Mouse (Mus musculus): ENCODE results near the gene Rab34.
A peak's percentile ranks its signal among the peaks of the same experiment; 100 is the strongest.

- TF ChIP-seq NRF1 (IDR thresholded peaks at IDR 0.05; ENCODE audit: low read depth, low read length) (peak; percentile 89), POLR2AphosphoS2 (IDR thresholded peaks at IDR 0.05; ENCODE audit: low read depth, low read length) (peak; percentile 44; the same call in 1 of the 2 replicates), CTCF (conservative IDR thresholded peaks at IDR 0.05 in 1 of 2, IDR thresholded peaks at IDR 0.05 in 1 of 2; ENCODE audit: low read depth in 2 of 2, low read length in 2 of 2) (no peak), JUN (IDR thresholded peaks at IDR 0.05; ENCODE audit: insufficient read depth, low read depth, low read length) (no peak)
These were observed 11.8 kb upstream of the Rab34 start, which contains the start of the genes Nek8 and Tlcd1 for GRCm38 (mm10) chr11:78176402-78176862.
